Mouse (Mus musculus) olfactory bulb, adult 2 months (tissue): ENCODE measurements around the gene Lrch3.

ENCODE experiments used
- CTCF ChIP-seq: fragments of 200-500 bp; IDR thresholded peaks from 2 replicates; pipeline ENCODE4 v1.5.1; 2012; ENCODE audit warnings: low read depth, mild to moderate bottlenecking, low read length, moderate library complexity; ENCODE audit not compliant: insufficient read depth
- POLR2A ChIP-seq: fragments of 200-500 bp; IDR thresholded peaks from 2 replicates; pipeline ENCODE4 v1.6.1; 2012; ENCODE audit warnings: mild to moderate bottlenecking, low read depth, low read length, moderate library complexity; ENCODE audit not compliant: insufficient read depth

- no peak for TF ChIP-seq CTCF
- TF ChIP-seq POLR2A, result no peak
Observed at GRCm38 (mm10) chr16:32948656-32949055, 34.8 kb downstream of the Lrch3 start.
